Mouse (Mus musculus) kidney, postnatal 0 days (tissue): Measurements from ENCODE around the gene Faap20. TPM values are rescaled to one million over a fixed set of nuclear protein-coding genes. Genes with fewer than 3 reads are reported as not detected.

ENCODE experiments used
- ATAC-seq: fragments of 200-750 bp; cut with Nextera tagmentation; replicated peaks from 2 replicates; pipeline ENCODE4 v1.8.0; 2017; ENCODE audit warnings: low read depth, moderate number of reproducible peaks, moderate TSS enrichment, moderate library complexity; ENCODE audit not compliant: low FRiP score
- DNase-seq: peaks from one replicate; pipeline ENCODE4 v3.0.0-alpha.2; 2016; ENCODE audit warnings: low spot score
- H3K27ac ChIP-seq: fragments of 300-500 bp; sonication (generic); 2 replicates; pipeline ENCODE4 v1.5.1; 2014; ENCODE audit warnings: mild to moderate bottlenecking
- H3K27me3 ChIP-seq: fragments of 300-500 bp; sonication (generic); 2 replicates; pipeline ENCODE4 v1.6.1; 2014; ENCODE audit warnings: low read length, mixed read lengths; ENCODE audit not compliant: insufficient read depth
- H3K36me3 ChIP-seq: fragments of 300-500 bp; sonication (generic); 2 replicates; pipeline ENCODE4 v1.6.1; 2014; ENCODE audit warnings: low read length, mixed read lengths; ENCODE audit not compliant: insufficient read depth
- H3K4me1 ChIP-seq: fragments of 300-500 bp; sonication (generic); replicated peaks from 2 replicates; pipeline ENCODE4 v1.6.1; 2014; ENCODE audit warnings: antibody characterized with exemption, low read length, mixed read lengths; ENCODE audit not compliant: insufficient read depth
- H3K4me2 ChIP-seq: fragments of 300-500 bp; sonication (generic); 2 replicates; pipeline ENCODE4 v1.6.1; 2014; ENCODE audit warnings: mild to moderate bottlenecking, low read length, moderate library complexity, mixed read lengths
- H3K4me3 ChIP-seq: fragments of 300-500 bp; sonication (generic); replicated peaks from 2 replicates; pipeline ENCODE4 v1.5.1; 2014; ENCODE audit warnings: low read depth, low read length
- H3K9ac ChIP-seq: fragments of 300-500 bp; sonication (generic); 2 replicates; pipeline ENCODE4 v1.6.1; 2014; ENCODE audit warnings: low read depth, low read length
- H3K9me3 ChIP-seq: fragments of 300-500 bp; sonication (generic); replicated peaks from 2 replicates; pipeline ENCODE4 v1.6.1; 2016; ENCODE audit warnings: low read length, inconsistent platforms, mixed read lengths
- CTCF ChIP-seq: IDR thresholded peaks from 2 replicates; pipeline ENCODE4 v1.5.1; 2016; ENCODE audit warnings: antibody characterized with exemption, low read depth, mild to moderate bottlenecking, moderate library complexity
- WGBS: fragments of 180-500 bp; shearing (Covaris S2); extraction: QIAGEN DNeasy Blood & Tissue Kit; methylation state at CpG from one replicate; pipeline ENCODE4 v1.1.7; 2014; 5-methylcytosine and 5-hydroxymethylcytosine counted together
- polyA plus RNA-seq: library from polyadenylated mRNA; unstranded; fragments of >200 nt; fragmentation: Nextera tagmentation; extraction: Ambion mirVana; gene quantifications from 2 replicates; pipeline ENCODE4 v1.2.1, GENCODE M21; 2015

Gene Faap20
- 77.2 and 80.0 TPM in 2 replicates for polyA plus RNA-seq

GRCm38 (mm10) chr4:155249648-155250351, at the start of gene Faap20:
Gene Faap20 (plus strand): TSS chr4:155249802.
- peak; percentile 98 for DNase-seq
- H3K4me1 ChIP-seq = peaks cover 9% of the 10 kb centered on the region

GRCm38 (mm10) chr4:155200861-155201390, 48.7 kb upstream of the Faap20 start:
- no peak overlapping the region for H3K4me3 ChIP-seq
- H3K27me3 ChIP-seq = no peaks in the 10 kb centered on the region
- 64% methylated on average over 3 of the region's 3 CpGs for WGBS
- ATAC-seq = no peak
- DNase-seq = peak; percentile 72
- TF ChIP-seq CTCF = no peak
- peak overlapping the region; percentile 56; the same call in 1 of the 2 replicates for H3K27ac ChIP-seq
- H3K36me3 ChIP-seq = 0 out of 2 replicates have a peak, but pooled peaks cover 5% of the 10 kb centered on the region
- no peak overlapping the region for H3K4me2 ChIP-seq
- H3K9ac ChIP-seq = no peak overlapping the region
- peaks cover 59% of the 10 kb centered on the region for H3K4me1 ChIP-seq
- H3K9me3 ChIP-seq = no peaks in the 10 kb centered on the region

More at GRCm38 (mm10) chr4:155249648-155250351, at the start of gene Faap20:
- Histone ChIP-seq H3K9me3 (no peaks in the 10 kb centered on the region), H3K27me3 (no peaks in the 10 kb centered on the region), H3K4me2 (peak within 1 kb of the TSS; percentile 85), H3K9ac (peak within 1 kb of the TSS; percentile 72), H3K4me3 (peak within 1 kb of the TSS; percentile 58), H3K27ac (peak within 1 kb of the TSS; percentile 96), H3K36me3 (0 out of 2 replicates have a peak, but pooled peaks cover 5% of the 10 kb centered on the region)
- TF ChIP-seq CTCF = no peak; the same call in 1 of the 2 replicates
- peak; percentile 84 for ATAC-seq
- WGBS = under 1% methylated on average over 48 of the region's 58 CpGs

DNA sequence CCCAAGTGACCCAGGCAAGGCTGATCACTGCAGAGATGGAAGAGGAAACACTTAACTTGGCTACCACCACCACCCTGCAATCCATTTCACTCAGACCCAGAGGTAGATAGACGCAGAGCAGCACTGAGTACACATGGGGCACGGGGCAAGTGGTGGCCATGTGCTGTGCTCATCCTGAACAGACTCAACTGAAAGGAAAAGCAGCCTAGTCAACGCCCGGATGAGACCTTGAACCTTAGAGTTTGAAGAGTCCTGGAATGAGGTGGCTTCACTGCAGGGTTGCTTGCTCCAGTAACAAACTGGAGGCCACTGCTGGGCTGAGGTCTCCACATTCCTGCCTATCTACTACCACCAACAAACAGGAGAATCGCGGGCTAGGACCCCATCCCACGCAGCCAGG, 47.8 kb upstream of the Faap20 start:
- Histone ChIP-seq H3K4me1 (peaks cover 53% of the 10 kb centered on the region), H3K9me3 (no peaks in the 10 kb centered on the region), H3K4me2 (no peak overlapping the region), H3K36me3 (0 out of 2 replicates have a peak, but pooled peaks cover 5% of the 10 kb centered on the region), H3K9ac (no peak overlapping the region), H3K27me3 (no peaks in the 10 kb centered on the region), H3K4me3 (no peak overlapping the region), H3K27ac (peak overlapping the region; percentile 56)
- no peak for DNase-seq
- 76% methylated on average over 7 of the region's 7 CpGs for WGBS
- ATAC-seq = 0 out of 2 replicates have a peak, but pooled peaks have one; percentile 38
- no peak for TF ChIP-seq CTCF

GRCm38 (mm10) chr4:155205919-155206318, 43.7 kb upstream of the Faap20 start:
- H3K4me1 ChIP-seq = peaks cover 49% of the 10 kb centered on the region
- no peak for DNase-seq
- no peak overlapping the region for H3K4me2 ChIP-seq
- 0 out of 2 replicates have a peak overlapping the region, but pooled peaks have one; percentile 31 for H3K9ac ChIP-seq
- 46% methylated on average over 6 of the region's 6 CpGs for WGBS
- no peaks in the 10 kb centered on the region for H3K9me3 ChIP-seq
- no peak overlapping the region for H3K4me3 ChIP-seq
- H3K27ac ChIP-seq = peak overlapping the region; percentile 78
- ATAC-seq = peak; percentile 50
- H3K36me3 ChIP-seq = peaks cover 13% of the 10 kb centered on the region
- no peak for TF ChIP-seq CTCF
- H3K27me3 ChIP-seq = no peaks in the 10 kb centered on the region

GRCm38 (mm10) chr4:155206498-155206897, 43.1 kb upstream of the Faap20 start:
- Histone ChIP-seq H3K9ac (peak overlapping the region; percentile 27; the same call in 1 of the 2 replicates), H3K4me3 (no peak overlapping the region), H3K27ac (peak overlapping the region; percentile 78; the same call in 1 of the 2 replicates), H3K36me3 (peaks cover 17% of the 10 kb centered on the region), H3K4me1 (peaks cover 46% of the 10 kb centered on the region), H3K9me3 (no peaks in the 10 kb centered on the region), H3K4me2 (no peak overlapping the region), H3K27me3 (no peaks in the 10 kb centered on the region)
- ATAC-seq (no peak), DNase-seq (no peak)
- WGBS = 74% methylated on average over 8 of the region's 8 CpGs
- no peak for TF ChIP-seq CTCF

GRCm38 (mm10) chr4:155207841-155208240, 41.8 kb upstream of the Faap20 start:
- Histone ChIP-seq H3K4me2 (no peak overlapping the region), H3K9ac (no peak overlapping the region), H3K4me3 (no peak overlapping the region), H3K9me3 (no peaks in the 10 kb centered on the region), H3K4me1 (peaks cover 37% of the 10 kb centered on the region), H3K36me3 (peaks cover 17% of the 10 kb centered on the region), H3K27ac (peak overlapping the region; percentile 64; the same call in 1 of the 2 replicates), H3K27me3 (no peaks in the 10 kb centered on the region)
- TF ChIP-seq CTCF = no peak
- DNase-seq (no peak), ATAC-seq (no peak)
- WGBS = 47% methylated on average over 3 of the region's 3 CpGs
